Mouse (Mus musculus): ENCODE measurements around the gene Olfr64. TPM values are rescaled to one million over a fixed set of nuclear protein-coding genes. Genes with fewer than 3 reads are reported as not detected.
A peak's percentile ranks its signal among the peaks of the same experiment; 100 is the strongest.

Olfr64 gene
- polyA plus RNA-seq (2017; shearing (Covaris generic)), result under 1 TPM in 1 of 2 experiments, not detected in 1; 0.07 TPM

GRCm38 (mm10) chr7:103894385-103894784, at the start of gene Olfr64:
Olfr64 (minus strand) TSS chr7:103894485.
- no peak for ATAC-seq

- ATAC-seq, result peak; percentile 49
Observed at GRCm38 (mm10) chr7:103942730-103943129, 48.4 kb upstream of the Olfr64 start.

- no peak for ATAC-seq
Observed at GRCm38 (mm10) chr7:103934264-103934663, 40.0 kb upstream of the Olfr64 start, which contains the start of gene Olfr632. Olfr632 (plus strand) TSS chr7:103934347.

- no peak for ATAC-seq
Observed at GRCm38 (mm10) chr7:103928525-103928924, 34.2 kb upstream of the Olfr64 start, which contains the start of gene Olfr631. Olfr631 (plus strand) TSS chr7:103928825.

GRCm38 (mm10) chr7:103915338-103915737, 21.1 kb upstream of the Olfr64 start:
- no peak for ATAC-seq

- ATAC-seq, result no peak
Observed at GRCm38 (mm10) chr7:103912969-103913511, 18.8 kb upstream of the Olfr64 start.

- no peak for ATAC-seq
Observed at GRCm38 (mm10) chr7:103910047-103910446, 15.8 kb upstream of the Olfr64 start.

GRCm38 (mm10) chr7:103903187-103903586, 8.9 kb upstream of the Olfr64 start, which contains the start of gene Olfr65:
Olfr65 (plus strand) TSS chr7:103903487.
- no peak for ATAC-seq

- ATAC-seq, result no peak
Observed at GRCm38 (mm10) chr7:103886152-103886551, 8.1 kb downstream of the Olfr64 start, which contains the start of gene Olfr66. Olfr66 (minus strand) TSS chr7:103886252.

GRCm38 (mm10) chr7:103877093-103877492, 17.2 kb downstream of the Olfr64 start:
- ATAC-seq, result no peak

GRCm38 (mm10) chr7:103874451-103874850, 19.8 kb downstream of the Olfr64 start:
- ATAC-seq, result no peak

GRCm38 (mm10) chr7:103873064-103873463, 21.2 kb downstream of the Olfr64 start:
- no peak for ATAC-seq

GRCm38 (mm10) chr7:103870667-103871066, 23.6 kb downstream of the Olfr64 start:
- no peak for ATAC-seq

GRCm38 (mm10) chr7:103865716-103866115, 28.6 kb downstream of the Olfr64 start:
- no peak for ATAC-seq

GRCm38 (mm10) chr7:103861531-103861930, 32.8 kb downstream of the Olfr64 start:
- no peak for ATAC-seq

- ATAC-seq, result no peak
Observed at GRCm38 (mm10) chr7:103860855-103861254, 33.4 kb downstream of the Olfr64 start.

- ATAC-seq, result no peak
Observed at GRCm38 (mm10) chr7:103859076-103859475, 35.2 kb downstream of the Olfr64 start.

GRCm38 (mm10) chr7:103854669-103855068, 39.6 kb downstream of the Olfr64 start:
- no peak for ATAC-seq

GRCm38 (mm10) chr7:103853090-103853489, 41.2 kb downstream of the Olfr64 start, which contains the start of gene Hbb-y:
Hbb-y (minus strand) TSS chr7:103853216.
- no peak for ATAC-seq

GRCm38 (mm10) chr7:103844525-103845325, 49.6 kb downstream of the Olfr64 start:
- ATAC-seq, result no peak

- ATAC-seq, result no peak
Observed at GRCm38 (mm10) chr7:103843034-103843433, 51.3 kb downstream of the Olfr64 start, which contains the start of gene Hbb-bh1. Hbb-bh1 (minus strand) TSS chr7:103843164.

GRCm38 (mm10) chr7:103840268-103840667, 54.0 kb downstream of the Olfr64 start, which contains the start of gene Hbb-bh2:
Hbb-bh2 (minus strand) TSS chr7:103840520.
- ATAC-seq, result no peak

Measured in CD4-positive, CD25-positive, alpha-beta regulatory T cell, adult 4 months (primary cell).